10 mouse cellular contexts compared by ENCODE assay signal in genomic region chr4:40725141-40725540, GRCm38 (mm10). TPM values are rescaled to one million over a fixed set of nuclear protein-coding genes. Genes with fewer than 3 reads are reported as not detected.
DNase-seq lines count a peak whose midpoint lies in the region; ATAC-seq and TF ChIP-seq lines count a peak whose summit lies in the region.
"Had no signal": no experiment of that assay in that cellular context is flagged by ENCODE, and none has a peak within 500 bp of the region (broad histone marks: within the 10 kb centered on the region; RNA-seq: fewer than 3 reads in every experiment).

No protein-coding gene starts in this region.

- WGBS in heart, embryonic 10.5 days = 85% methylated on average over 7 of the region's 7 CpGs
- 81% methylated on average over 7 of the region's 7 CpGs for WGBS in hindbrain, embryonic 15.5 days
- WGBS in liver, embryonic 14.5 days (ENCODE audit: insufficient replicate concordance) = 74% methylated on average over 7 of the region's 7 CpGs

- no peak for TF ChIP-seq CTCF in MEL (IDR thresholded peaks at IDR 0.05 in 2 of 3, conservative IDR thresholded peaks at IDR 0.05 in 1 of 3; ENCODE audit: control insufficient read depth in 1 of 3, insufficient read depth in 1 of 3, low read depth in 2 of 3, low read length in 3 of 3, poor library complexity in 1 of 3, severe bottlenecking in 1 of 3)
- TF ChIP-seq CTCF in liver, embryonic 14.5 days (IDR thresholded peaks at IDR 0.05; ENCODE audit: low read depth) = no peak

- no peaks in the 10 kb centered on the region for H3K27me3 ChIP-seq in heart, embryonic 10.5 days (ENCODE audit: insufficient read depth, poor library complexity, severe bottlenecking)
- H3K27me3 ChIP-seq in MEL (ENCODE audit: control insufficient read depth in 1 of 2, insufficient read depth in 2 of 2, low read length in 2 of 2) = no peaks in the 10 kb centered on the region
- no peaks in the 10 kb centered on the region for H3K27me3 ChIP-seq in hindbrain, embryonic 15.5 days
- H3K27me3 ChIP-seq in liver, embryonic 14.5 days (ENCODE audit: control insufficient read depth, insufficient read depth, low read length) = no peaks in the 10 kb centered on the region

- H3K36me3 ChIP-seq in heart, embryonic 10.5 days = peaks cover 57% of the 10 kb centered on the region
- peaks cover 44 to 63% of the 10 kb centered on the region in 2 experiments for H3K36me3 ChIP-seq in MEL (ENCODE audit: control insufficient read depth in 1 of 2, insufficient read depth in 2 of 2, low read length in 2 of 2)
- peaks cover 35% of the 10 kb centered on the region for H3K36me3 ChIP-seq in hindbrain, embryonic 15.5 days
- H3K36me3 ChIP-seq in liver, embryonic 14.5 days (replicated peaks; ENCODE audit: control insufficient read depth, insufficient read depth, low read depth) = peaks cover 46% of the 10 kb centered on the region

- peaks cover 29% of the 10 kb centered on the region for H3K79me2 ChIP-seq in MEL (ENCODE audit: control insufficient read depth, insufficient read depth, low read length, poor library complexity)

- H3K4me2 ChIP-seq in hindbrain, embryonic 15.5 days = peak overlapping the region; percentile 84
- peak overlapping the region; percentile 70 for H3K4me2 ChIP-seq in liver, embryonic 14.5 days (ENCODE audit: low read depth)

- TF ChIP-seq POLR2A in MEL (IDR thresholded peaks at IDR 0.05; ENCODE audit: control insufficient read depth in 1 of 2, insufficient read depth in 1 of 2, low read depth in 1 of 2, low read length in 2 of 2, poor library complexity in 1 of 2) = no peak

- H3K9me3 ChIP-seq in heart, embryonic 10.5 days = no peaks in the 10 kb centered on the region
- H3K9me3 ChIP-seq in MEL (replicated peaks; ENCODE audit: insufficient read depth, low read length) = no peaks in the 10 kb centered on the region
- no peaks in the 10 kb centered on the region for H3K9me3 ChIP-seq in hindbrain, embryonic 15.5 days
- no peaks in the 10 kb centered on the region for H3K9me3 ChIP-seq in liver, embryonic 14.5 days (ENCODE audit: control insufficient read depth, low read length)

- ATAC-seq in hindbrain, embryonic 15.5 days (ENCODE audit: low FRiP score, low read depth) = no peak
- ATAC-seq in liver, embryonic 14.5 days (ENCODE audit: insufficient read depth) = no peak

- no peak for TF ChIP-seq EP300 in MEL (IDR thresholded peaks at IDR 0.05; ENCODE audit: low read depth in 1 of 2, low read length in 2 of 2)
- TF ChIP-seq EP300 in liver, embryonic 14.5 days (IDR thresholded peaks at IDR 0.05; ENCODE audit: low read depth) = no peak

- no peak for TF ChIP-seq RAD21 in MEL (IDR thresholded peaks at IDR 0.05; ENCODE audit: low read depth, low read length)

- peaks cover 8% of the 10 kb centered on the region; the same call in 1 of the 2 replicates for H3K4me1 ChIP-seq in heart, embryonic 10.5 days
- H3K4me1 ChIP-seq in MEL (ENCODE audit: control insufficient read depth in 1 of 2, insufficient read depth in 2 of 2, low read length in 2 of 2) = peaks cover 12 to 19% of the 10 kb centered on the region in 2 experiments
- peaks cover 52% of the 10 kb centered on the region for H3K4me1 ChIP-seq in hindbrain, embryonic 15.5 days (replicated peaks)
- peaks cover 21 to 24% of the 10 kb centered on the region in 2 experiments for H3K4me1 ChIP-seq in liver, embryonic 14.5 days (replicated peaks; ENCODE audit: control insufficient read depth in 2 of 2, insufficient read depth in 2 of 2, low read length in 1 of 2)

- H3K9ac ChIP-seq in MEL (ENCODE audit: control insufficient read depth, low read depth, low read length, poor library complexity, severe bottlenecking) = no peak overlapping the region
- H3K9ac ChIP-seq in hindbrain, embryonic 15.5 days = 0 out of 2 replicates have a peak overlapping the region, but pooled peaks have one; percentile 3
- no peak overlapping the region for H3K9ac ChIP-seq in liver, embryonic 14.5 days (replicated peaks)

- intact Hi-C loops in gastrocnemius, postnatal 14 days (cut with DNase I; ENCODE audit: low total_unique reads) = no loop called here

- peak overlapping the region; percentile 5; the same call in 1 of the 2 replicates for H3K4me3 ChIP-seq in heart, embryonic 10.5 days
- H3K4me3 ChIP-seq in MEL (ENCODE audit: control insufficient read depth in 1 of 2, insufficient read depth in 1 of 2, low read depth in 2 of 2, low read length in 2 of 2) = peak overlapping the region in 1 of 2 experiments; percentile 26; a peak in 3 of 4 replicates
- peak overlapping the region; percentile 69 for H3K4me3 ChIP-seq in hindbrain, embryonic 15.5 days
- no peak overlapping the region for H3K4me3 ChIP-seq in liver, embryonic 14.5 days (ENCODE audit: insufficient read depth in 1 of 2, low read depth in 2 of 2, low read length in 2 of 2)

- no peak overlapping the region for H3K27ac ChIP-seq in heart, embryonic 10.5 days
- no peak overlapping the region for H3K27ac ChIP-seq in MEL (ENCODE audit: control insufficient read depth, low read depth, low read length)
- no peak overlapping the region for H3K27ac ChIP-seq in hindbrain, embryonic 15.5 days (replicated peaks)
- H3K27ac ChIP-seq in liver, embryonic 14.5 days = no peak overlapping the region

- no peak for DNase-seq in heart, embryonic 10.5 days (ENCODE audit: low spot score)
- no peak for DNase-seq in heart, postnatal 4 days
- DNase-seq in MEL (ENCODE audit: low read depth, low spot score) = no peak
- DNase-seq in liver, embryonic 14.5 days (ENCODE audit: low read depth in 3 of 3, low spot score in 3 of 3) = no peak
- no peak for DNase-seq in urinary bladder, postnatal 10 days (ENCODE audit: low spot score)
- DNase-seq in urinary bladder, adult 2 months (ENCODE audit: low spot score) = no peak
- DNase-seq in gastrocnemius, postnatal 14 days = no peak
- DNase-seq: adrenal gland, postnatal 10 days; lung, postnatal 14 days had no signal

TF ChIP-seq in MEL, 35 proteins besides CTCF, POLR2A, EP300 and RAD21:
- no peak for TF ChIP-seq USF1 (IDR thresholded peaks at IDR 0.05; ENCODE audit: low read depth, low read length)
- 0 out of 2 replicates have a peak, but pooled peaks have one; percentile 18 for TF ChIP-seq SIN3A (IDR thresholded peaks at IDR 0.05; ENCODE audit: low read length)

RNA-seq across cellular contexts. Expression of gene Dnaja1, which starts 3.2 kb away (rescaled TPM):
- 332 and 445 TPM in 2 replicates for polyA plus RNA-seq in heart, embryonic 10.5 days (2016; fragmentation: Nextera tagmentation; extraction: Ambion mirVana)
- total RNA-seq in heart, postnatal 4 days (2021) = 100 to 1,000 TPM; 107 to 108 TPM
- 108 and 115 TPM in 2 replicates for total RNA-seq in MEL (2012; rRNA removed)
- polyA plus RNA-seq in MEL (2012; ENCODE audit: insufficient read depth in 1 of 2, insufficient read length in 2 of 2, low read depth in 1 of 2, low replicate concordance in 2 of 2, missing spikeins in 1 of 2) = 100 to 1,000 TPM; 355 to 482 TPM
- polyA plus RNA-seq in hindbrain, embryonic 15.5 days (2015; fragmentation: Nextera tagmentation; extraction: Ambion mirVana) = 639 and 670 TPM in 2 replicates
- 13.8 and 30.3 TPM in 2 replicates for polyA plus RNA-seq in liver, embryonic 14.5 days (2012; rRNA removed)
- polyA plus RNA-seq in liver, embryonic 14.5 days (2014; fragmentation: Nextera tagmentation; extraction: Ambion mirVana) = 128 and 130 TPM in 2 replicates
- 47.7 and 61.5 TPM in 2 replicates for polyA plus RNA-seq in urinary bladder, adult 2 months (2012; rRNA removed)
- total RNA-seq in gastrocnemius, postnatal 14 days (2021) = 10 to 100 TPM; 43.2 to 59.6 TPM

RNA-seq across cellular contexts. Expression of gene Aptx, which starts 22.1 kb away (rescaled TPM):
- 29.4 and 32.2 TPM in 2 replicates for polyA plus RNA-seq in heart, embryonic 10.5 days (2016; fragmentation: Nextera tagmentation; extraction: Ambion mirVana)
- total RNA-seq in heart, postnatal 4 days (2021) = 10 to 100 TPM; 18.8 to 21.0 TPM
- 15.6 and 19.8 TPM in 2 replicates for total RNA-seq in MEL (2012; rRNA removed)
- 10 to 100 TPM in 1 of 2 experiments, not detected in 1; 18.8 TPM for polyA plus RNA-seq in MEL (2012; ENCODE audit: insufficient read depth in 1 of 2, insufficient read length in 2 of 2, low read depth in 1 of 2, low replicate concordance in 2 of 2, missing spikeins in 1 of 2)
- 44.4 and 45.9 TPM in 2 replicates for polyA plus RNA-seq in hindbrain, embryonic 15.5 days (2015; fragmentation: Nextera tagmentation; extraction: Ambion mirVana)
- polyA plus RNA-seq in liver, embryonic 14.5 days (2012; rRNA removed) = 2.4 and 4.8 TPM in 2 replicates
- polyA plus RNA-seq in liver, embryonic 14.5 days (2014; fragmentation: Nextera tagmentation; extraction: Ambion mirVana) = 8.3 and 9.5 TPM in 2 replicates
- 17.5 and 19.3 TPM in 2 replicates for polyA plus RNA-seq in urinary bladder, adult 2 months (2012; rRNA removed)
- total RNA-seq in gastrocnemius, postnatal 14 days (2021) = 10 to 100 TPM; 12.9 to 13.0 TPM

RNA-seq across cellular contexts. Expression of gene Smu1, which starts 32.6 kb away (rescaled TPM):
- 125 and 158 TPM in 2 replicates for polyA plus RNA-seq in heart, embryonic 10.5 days (2016; fragmentation: Nextera tagmentation; extraction: Ambion mirVana)
- total RNA-seq in heart, postnatal 4 days (2021) = 10 to 100 TPM; 46.6 to 49.3 TPM
- 124 TPM in 2 replicates for total RNA-seq in MEL (2012; rRNA removed)
- polyA plus RNA-seq in MEL (2012; ENCODE audit: insufficient read depth in 1 of 2, insufficient read length in 2 of 2, low read depth in 1 of 2, low replicate concordance in 2 of 2, missing spikeins in 1 of 2) = 100 to 1,000 TPM in 1 of 2 experiments, not detected in 1; 111 TPM
- 113 and 121 TPM in 2 replicates for polyA plus RNA-seq in hindbrain, embryonic 15.5 days (2015; fragmentation: Nextera tagmentation; extraction: Ambion mirVana)
- polyA plus RNA-seq in liver, embryonic 14.5 days (2012; rRNA removed) = 25.3 and 37.3 TPM in 2 replicates
- 73.2 and 78.6 TPM in 2 replicates for polyA plus RNA-seq in liver, embryonic 14.5 days (2014; fragmentation: Nextera tagmentation; extraction: Ambion mirVana)
- polyA plus RNA-seq in urinary bladder, adult 2 months (2012; rRNA removed) = 52.9 and 64.9 TPM in 2 replicates
- total RNA-seq in gastrocnemius, postnatal 14 days (2021) = 10 to 100 TPM; 28.8 to 29.4 TPM

Comparison
In these comparisons a context has a peak if more than half of its experiments do, and no peak if none do; other contexts are left out.
1. H3K4me3 ChIP-seq: peak in heart, embryonic 10.5 days (single experiment) and hindbrain, embryonic 15.5 days (single experiment); none in liver, embryonic 14.5 days (0 of 2).